Mouse (Mus musculus): ENCODE data around the gene Gsta3.
"Not testable (repeated sequence)": the region's sequence is repeated elsewhere in the genome, so short reads cannot be mapped to it uniquely, and the experiment has no call there.

The Gsta3 gene

GRCm38 (mm10) chr1:21253303-21253650, 12.9 kb downstream of the Gsta3 start:
- CTCF ChIA-PET, result no interaction called here

GRCm38 (mm10) chr1:21253856-21254255, 13.5 kb downstream of the Gsta3 start:
- CTCF ChIA-PET, result no interaction called here

- CTCF ChIA-PET, result no interaction called here
Observed at GRCm38 (mm10) chr1:21255625-21256345, 15.4 kb downstream of the Gsta3 start.

- CTCF ChIA-PET, result no interaction called here
Observed at GRCm38 (mm10) chr1:21256391-21256790, 16.0 kb downstream of the Gsta3 start.

GRCm38 (mm10) chr1:21256871-21257270, 16.5 kb downstream of the Gsta3 start:
- CTCF ChIA-PET, result no interaction called here

GRCm38 (mm10) chr1:21259981-21260380, 19.6 kb downstream of the Gsta3 start:
- CTCF ChIA-PET, result not testable (repeated sequence)

GRCm38 (mm10) chr1:21262401-21262800, 22.0 kb downstream of the Gsta3 start:
- CTCF ChIA-PET, result no interaction called here

GRCm38 (mm10) chr1:21263986-21264385, 23.6 kb downstream of the Gsta3 start:
- CTCF ChIA-PET, result no interaction called here

GRCm38 (mm10) chr1:21264747-21265146, 24.4 kb downstream of the Gsta3 start:
- CTCF ChIA-PET, result no interaction called here

GRCm38 (mm10) chr1:21266766-21267165, 26.4 kb downstream of the Gsta3 start:
- CTCF ChIA-PET, result no interaction called here

- CTCF ChIA-PET, result not testable (repeated sequence)
Observed at GRCm38 (mm10) chr1:21267466-21267865, 27.1 kb downstream of the Gsta3 start.

- CTCF ChIA-PET, result interaction anchor here (0.6 to 1.2 kb wide), 5 partner anchors 44 to 1012 kb away, joined by 3 to 4 read pairs (median 3); no protein-coding TSS in a partner anchor
Observed at GRCm38 (mm10) chr1:21271343-21272055, 31.1 kb downstream of the Gsta3 start.

- CTCF ChIA-PET, result interaction anchor here (1.2 kb wide), 1 partner anchor 54 kb away, joined by 3 read pairs; no protein-coding TSS in a partner anchor
Observed at GRCm38 (mm10) chr1:21272056-21272431, 31.7 kb downstream of the Gsta3 start.

GRCm38 (mm10) chr1:21273091-21273490, 32.7 kb downstream of the Gsta3 start:
- CTCF ChIA-PET, result no interaction called here

GRCm38 (mm10) chr1:21274437-21275040, 34.1 kb downstream of the Gsta3 start:
- CTCF ChIA-PET, result no interaction called here

- CTCF ChIA-PET, result not testable (repeated sequence)
Observed at GRCm38 (mm10) chr1:21275366-21275765, 35.0 kb downstream of the Gsta3 start.

GRCm38 (mm10) chr1:21276158-21276557, 35.8 kb downstream of the Gsta3 start:
- CTCF ChIA-PET, result interaction anchor here (0.6 kb wide), 1 partner anchor 66 kb away, joined by 12 read pairs; no protein-coding TSS in a partner anchor

GRCm38 (mm10) chr1:21280306-21280705, 39.9 kb downstream of the Gsta3 start:
- CTCF ChIA-PET, result no interaction called here

GRCm38 (mm10) chr1:21284644-21285043, 44.3 kb downstream of the Gsta3 start:
- CTCF ChIA-PET, result not testable (repeated sequence)

GRCm38 (mm10) chr1:21291394-21291793, 51.0 kb downstream of the Gsta3 start:
- CTCF ChIA-PET, result no interaction called here

- CTCF ChIA-PET, result no interaction called here
Observed at GRCm38 (mm10) chr1:21292590-21292989, 52.2 kb downstream of the Gsta3 start.

GRCm38 (mm10) chr1:21296169-21296568, 55.8 kb downstream of the Gsta3 start:
- CTCF ChIA-PET, result no interaction called here

GRCm38 (mm10) chr1:21298114-21298513, 57.7 kb downstream of the Gsta3 start:
- CTCF ChIA-PET, result interaction anchor here (0.8 kb wide), 1 partner anchor 10 kb away, joined by 8 read pairs; no protein-coding TSS in a partner anchor
